Mouse (Mus musculus) heart, embryonic 11.5 days (tissue): ENCODE measurements around the gene Phlpp2. TPM values are rescaled to one million over a fixed set of nuclear protein-coding genes. Genes with fewer than 3 reads are reported as not detected.
A peak's percentile ranks its signal among the peaks of the same experiment; 100 is the strongest.
"Not testable (repeated sequence)": the region's sequence is repeated elsewhere in the genome, so short reads cannot be mapped to it uniquely, and the experiment has no call there.

Experiments used
- ATAC-seq: fragments of 200-750 bp; cut with Nextera tagmentation; replicated peaks from 2 replicates; pipeline ENCODE4 v1.8.0; 2017; ENCODE audit warnings: moderate library complexity; ENCODE audit not compliant: insufficient number of reproducible peaks, low FRiP score, low TSS enrichment
- H3K27ac ChIP-seq: fragments of 300-500 bp; sonication (generic); 2 replicates; pipeline ENCODE4 v1.5.1; 2014; ENCODE audit warnings: mild to moderate bottlenecking, low read depth, low read length
- H3K27me3 ChIP-seq: fragments of 300-500 bp; sonication (generic); 2 replicates; pipeline ENCODE4 v1.6.1; 2014; ENCODE audit warnings: mild to moderate bottlenecking, low read length, mixed read lengths; ENCODE audit not compliant: control insufficient read depth, insufficient read depth
- H3K36me3 ChIP-seq: fragments of 300-500 bp; sonication (generic); 2 replicates; pipeline ENCODE4 v1.6.1; 2014; ENCODE audit warnings: mild to moderate bottlenecking, low read length, moderate library complexity, mixed read lengths; ENCODE audit not compliant: control insufficient read depth, insufficient read depth
- H3K4me1 ChIP-seq: fragments of 300-500 bp; sonication (generic); 2 replicates; pipeline ENCODE4 v1.6.1; 2014; ENCODE audit warnings: low read length; ENCODE audit not compliant: control insufficient read depth, insufficient read depth
- H3K4me2 ChIP-seq: fragments of 300-500 bp; sonication (generic); 2 replicates; pipeline ENCODE4 v1.6.1; 2014; ENCODE audit warnings: mild to moderate bottlenecking, moderate library complexity
- H3K4me3 ChIP-seq: fragments of 300-500 bp; sonication (generic); 2 replicates; pipeline ENCODE4 v1.5.1; 2014; ENCODE audit warnings: low read depth, low read length
- H3K9ac ChIP-seq: fragments of 300-500 bp; sonication (generic); 2 replicates; pipeline ENCODE4 v1.6.1; 2014; ENCODE audit warnings: mild to moderate bottlenecking, low read depth, low read length, moderate library complexity
- H3K9me3 ChIP-seq: fragments of 300-500 bp; sonication (generic); replicated peaks from 2 replicates; pipeline ENCODE4 v1.6.1; 2016; ENCODE audit warnings: low read length; ENCODE audit not compliant: control insufficient read depth
- WGBS: fragments of 180-500 bp; shearing (Covaris S2); extraction: QIAGEN DNeasy Blood & Tissue Kit; methylation state at CpG from one replicate; pipeline ENCODE4 v1.1.7; 2014; ENCODE audit not compliant: insufficient replicate concordance; 5-methylcytosine and 5-hydroxymethylcytosine counted together
- polyA plus RNA-seq: library from polyadenylated mRNA; unstranded; fragments of >200 nt; fragmentation: Nextera tagmentation; extraction: Ambion mirVana; gene quantifications from 2 replicates; pipeline ENCODE4 v1.2.1, GENCODE M21; 2014

Gene Phlpp2
- polyA plus RNA-seq, 1 experiment from 2014 or later: 3.3 TPM

- Histone ChIP-seq H3K27ac (no peak overlapping the region), H3K4me1 (peaks cover 6% of the 10 kb centered on the region; the same call in 1 of the 2 replicates), H3K36me3 (peaks cover 11% of the 10 kb centered on the region; the same call in 1 of the 2 replicates), H3K9ac (no peak overlapping the region), H3K9me3 (no peaks in the 10 kb centered on the region), H3K27me3 (no peaks in the 10 kb centered on the region), H3K4me2 (peak overlapping the region; percentile 14; the same call in 1 of the 2 replicates), H3K4me3 (no peak overlapping the region)
- 57% methylated on average over 2 of the region's 2 CpGs for WGBS
- ATAC-seq: no peak
Observed at GRCm38 (mm10) chr8:109863398-109863797, 4.9 kb upstream of the Phlpp2 start.

- H3K9me3 ChIP-seq: no peaks in the 10 kb centered on the region
- H3K9ac ChIP-seq: no peak overlapping the region
- no peak overlapping the region for H3K4me2 ChIP-seq
- H3K27me3 ChIP-seq: no peaks in the 10 kb centered on the region
- H3K4me1 ChIP-seq: peaks cover 6% of the 10 kb centered on the region
- H3K27ac ChIP-seq: peak overlapping the region; percentile 13; the same call in 1 of the 2 replicates
- H3K4me3 ChIP-seq: no peak overlapping the region
- ATAC-seq: no peak
- 76% methylated on average over 2 of the region's 2 CpGs for WGBS
- peaks cover 10% of the 10 kb centered on the region; the same call in 1 of the 2 replicates for H3K36me3 ChIP-seq
Observed at GRCm38 (mm10) chr8:109864798-109865197, 3.5 kb upstream of the Phlpp2 start.

GRCm38 (mm10) chr8:109865536-109865935, 2.8 kb upstream of the Phlpp2 start:
- no peak overlapping the region for H3K4me2 ChIP-seq
- H3K9me3 ChIP-seq: no peaks in the 10 kb centered on the region
- H3K9ac ChIP-seq: no peak overlapping the region
- H3K36me3 ChIP-seq: peaks cover 2% of the 10 kb centered on the region; the same call in 1 of the 2 replicates
- no peak for ATAC-seq
- H3K4me1 ChIP-seq: peaks cover 6% of the 10 kb centered on the region
- H3K27ac ChIP-seq: peak overlapping the region; percentile 31; the same call in 1 of the 2 replicates
- H3K27me3 ChIP-seq: no peaks in the 10 kb centered on the region
- no peak overlapping the region for H3K4me3 ChIP-seq
- 74% methylated on average over 4 of the region's 4 CpGs for WGBS

- H3K9me3 ChIP-seq: no peaks in the 10 kb centered on the region
- peaks cover 6% of the 10 kb centered on the region for H3K4me1 ChIP-seq
- no peak overlapping the region for H3K4me3 ChIP-seq
- no peak overlapping the region for H3K4me2 ChIP-seq
- WGBS: 85% methylated on average over 5 of the region's 5 CpGs
- H3K36me3 ChIP-seq: no peaks in the 10 kb centered on the region
- H3K27me3 ChIP-seq: no peaks in the 10 kb centered on the region
- H3K9ac ChIP-seq: no peak overlapping the region
- ATAC-seq: no peak
- H3K27ac ChIP-seq: no peak overlapping the region
Observed at GRCm38 (mm10) chr8:109866690-109867089, 1.7 kb upstream of the Phlpp2 start.

GRCm38 (mm10) chr8:109868680-109869361, 479 bp downstream of the Phlpp2 start:
- peak overlapping the region; percentile 97 for H3K4me3 ChIP-seq
- no peaks in the 10 kb centered on the region for H3K27me3 ChIP-seq
- H3K27ac ChIP-seq: peak overlapping the region; percentile 89
- peak overlapping the region; percentile 95 for H3K4me2 ChIP-seq
- no peaks in the 10 kb centered on the region for H3K9me3 ChIP-seq
- peaks cover 2% of the 10 kb centered on the region; the same call in 1 of the 2 replicates for H3K4me1 ChIP-seq
- ATAC-seq: peak; percentile 85
- H3K9ac ChIP-seq: peak overlapping the region; percentile 95
- 2% methylated on average over 58 of the region's 78 CpGs for WGBS
- no peaks in the 10 kb centered on the region for H3K36me3 ChIP-seq

GRCm38 (mm10) chr8:109871056-109871455, 2.7 kb downstream of the Phlpp2 start:
- Histone ChIP-seq H3K4me1 (peaks cover 2% of the 10 kb centered on the region; the same call in 1 of the 2 replicates), H3K27me3 (no peaks in the 10 kb centered on the region), H3K4me3 (no peak overlapping the region), H3K9me3 (no peaks in the 10 kb centered on the region), H3K9ac (no peak overlapping the region), H3K4me2 (no peak overlapping the region), H3K36me3 (no peaks in the 10 kb centered on the region), H3K27ac (no peak overlapping the region)
- 86% methylated on average over 1 of the region's 1 CpGs for WGBS
- ATAC-seq: no peak

GRCm38 (mm10) chr8:109873800-109874199, 5.5 kb downstream of the Phlpp2 start:
- not testable (repeated sequence) for H3K27me3 ChIP-seq, ATAC-seq, H3K9ac ChIP-seq, H3K27ac ChIP-seq, H3K4me3 ChIP-seq, H3K4me2 ChIP-seq, H3K4me1 ChIP-seq, H3K36me3 ChIP-seq, H3K9me3 ChIP-seq
- WGBS: 77% methylated on average over 3 of the region's 3 CpGs

- ATAC-seq: no peak
- Histone ChIP-seq H3K4me3 (no peak overlapping the region), H3K27ac (no peak overlapping the region), H3K4me1 (no peaks in the 10 kb centered on the region), H3K9ac (no peak overlapping the region), H3K4me2 (no peak overlapping the region), H3K27me3 (no peaks in the 10 kb centered on the region), H3K36me3 (peaks cover 4% of the 10 kb centered on the region; the same call in 1 of the 2 replicates), H3K9me3 (no peaks in the 10 kb centered on the region)
- WGBS: 82% methylated on average over 5 of the region's 5 CpGs
Observed at GRCm38 (mm10) chr8:109880012-109880662, 11.8 kb downstream of the Phlpp2 start.
